Mouse (Mus musculus) intestine, postnatal 0 days (tissue): ENCODE measurements around the gene Dstyk. TPM values are rescaled to one million over a fixed set of nuclear protein-coding genes. Genes with fewer than 3 reads are reported as not detected.

Experiments used
- ATAC-seq: fragments of 200-750 bp; cut with Nextera tagmentation; 2 replicates; pipeline ENCODE4 v1.8.0; 2017; ENCODE audit warnings: mild to moderate bottlenecking, moderate TSS enrichment, moderate library complexity
- H3K27ac ChIP-seq: fragments of 300-500 bp; sonication (generic); 2 replicates; pipeline ENCODE4 v1.5.1; 2014; ENCODE audit warnings: mild to moderate bottlenecking, low read depth, low read length, moderate library complexity
- H3K27me3 ChIP-seq: fragments of 300-500 bp; sonication (generic); replicated peaks from 2 replicates; pipeline ENCODE4 v1.6.1; 2014; ENCODE audit warnings: low read length, mixed read lengths; ENCODE audit not compliant: control insufficient read depth, insufficient read depth
- H3K36me3 ChIP-seq: fragments of 300-500 bp; sonication (generic); 2 replicates; pipeline ENCODE4 v1.6.1; 2014; ENCODE audit warnings: mild to moderate bottlenecking, moderate library complexity; ENCODE audit not compliant: control insufficient read depth, insufficient read depth
- H3K4me1 ChIP-seq: fragments of 300-500 bp; sonication (generic); replicated peaks from 2 replicates; pipeline ENCODE4 v1.6.1; 2014; ENCODE audit warnings: antibody characterized with exemption, low read length, mixed read lengths; ENCODE audit not compliant: control insufficient read depth, insufficient read depth
- H3K4me2 ChIP-seq: fragments of 300-500 bp; sonication (generic); replicated peaks from 2 replicates; pipeline ENCODE4 v1.6.1; 2014; ENCODE audit warnings: low read depth, mild to moderate bottlenecking, moderate library complexity
- H3K4me3 ChIP-seq: fragments of 300-500 bp; sonication (generic); 2 replicates; pipeline ENCODE4 v1.5.1; 2014; ENCODE audit warnings: low read depth, low read length
- H3K9ac ChIP-seq: fragments of 300-500 bp; sonication (generic); 2 replicates; pipeline ENCODE4 v1.6.1; 2014; ENCODE audit warnings: mild to moderate bottlenecking, low read depth, low read length
- H3K9me3 ChIP-seq: fragments of 300-500 bp; sonication (generic); 2 replicates; pipeline ENCODE4 v1.6.1; 2016; ENCODE audit warnings: mixed run types; ENCODE audit not compliant: control insufficient read depth
- CTCF ChIP-seq: sonication (generic); IDR thresholded peaks from 2 replicates; pipeline ENCODE4 v1.5.1; 2016; ENCODE audit warnings: low read depth, mild to moderate bottlenecking, control low read depth, antibody characterized with exemption, moderate library complexity
- WGBS: fragments of 180-500 bp; shearing (Covaris S2); extraction: QIAGEN DNeasy Blood & Tissue Kit; methylation state at CpG from one replicate; pipeline ENCODE4 v1.1.7; 2014; 5-methylcytosine and 5-hydroxymethylcytosine counted together
- polyA plus RNA-seq: library from polyadenylated mRNA; unstranded; fragments of >200 nt; fragmentation: Nextera tagmentation; extraction: Ambion mirVana; gene quantifications from 2 replicates; pipeline ENCODE4 v1.2.1, GENCODE M21; 2015

The Dstyk gene
- polyA plus RNA-seq, 1 experiment from 2014 or later, result 3.7 TPM

DNA sequence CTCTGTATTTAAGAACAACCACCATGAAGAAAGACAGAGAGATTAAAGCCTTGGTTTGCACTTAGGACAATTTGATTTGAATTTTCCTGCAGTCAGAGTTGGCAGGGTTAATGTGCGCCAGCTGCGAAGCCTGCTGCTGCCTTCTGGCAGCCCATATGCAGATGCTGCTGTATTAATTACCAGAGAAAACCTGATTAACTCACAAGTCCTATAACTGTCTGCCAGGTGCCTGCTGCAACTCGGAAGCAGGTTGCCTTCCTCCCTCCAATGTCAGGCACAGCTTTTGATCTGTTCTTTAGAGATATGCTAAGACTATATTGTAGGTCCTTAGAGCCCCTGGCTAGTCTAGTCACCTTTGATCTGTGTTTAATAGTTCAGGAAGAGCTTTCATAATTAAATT is 13.5 kb downstream of the Dstyk start:
- ATAC-seq, result no peak
- Histone ChIP-seq H3K4me2 (no peak overlapping the region), H3K27ac (no peak overlapping the region), H3K9ac (no peak overlapping the region), H3K4me1 (no peaks in the 10 kb centered on the region), H3K4me3 (no peak overlapping the region), H3K9me3 (no peaks in the 10 kb centered on the region), H3K36me3 (peaks cover 13% of the 10 kb centered on the region; the same call in 1 of the 2 replicates), H3K27me3 (no peaks in the 10 kb centered on the region)
- TF ChIP-seq CTCF, result no peak
- WGBS, result 70% methylated on average over 3 of the region's 3 CpGs

DNA sequence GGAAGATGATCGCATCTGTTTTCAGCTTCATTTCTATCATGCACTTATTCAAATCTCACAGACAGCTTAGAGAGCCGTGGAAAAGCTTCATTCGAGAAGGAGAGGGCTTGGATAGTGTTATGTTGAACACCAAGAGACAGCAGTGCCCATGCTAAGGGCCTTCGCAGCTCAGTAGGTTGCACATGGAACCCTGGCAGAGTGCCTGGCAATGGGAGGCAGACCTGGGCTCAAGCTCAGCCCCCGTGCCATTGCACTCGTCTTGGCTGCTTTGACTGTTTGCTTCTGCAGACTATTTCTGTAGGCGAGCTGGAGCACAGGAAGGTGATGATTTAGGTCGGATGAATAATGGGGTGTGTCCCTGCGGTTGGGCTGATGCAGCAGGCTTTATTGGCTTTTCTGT is 14.4 kb downstream of the Dstyk start:
- no peak for TF ChIP-seq CTCF
- no peak for ATAC-seq
- 58% methylated on average over 9 of the region's 9 CpGs for WGBS

GRCm38 (mm10) chr1:132433349-132433748 is 16.0 kb downstream of the Dstyk start:
- peaks cover 15% of the 10 kb centered on the region; the same call in 1 of the 2 replicates for H3K36me3 ChIP-seq
- H3K9ac ChIP-seq, result no peak overlapping the region
- H3K9me3 ChIP-seq, result no peaks in the 10 kb centered on the region
- H3K27me3 ChIP-seq, result no peaks in the 10 kb centered on the region
- TF ChIP-seq CTCF, result no peak
- 63% methylated on average over 5 of the region's 5 CpGs for WGBS
- H3K4me1 ChIP-seq, result no peaks in the 10 kb centered on the region
- no peak for ATAC-seq
- no peak overlapping the region for H3K4me3 ChIP-seq
- H3K4me2 ChIP-seq, result no peak overlapping the region
- H3K27ac ChIP-seq, result no peak overlapping the region

More for the DNA sequence above, 14.4 kb downstream of the Dstyk start:
- H3K27ac ChIP-seq, result no peak overlapping the region
- no peaks in the 10 kb centered on the region for H3K9me3 ChIP-seq
- H3K27me3 ChIP-seq, result no peaks in the 10 kb centered on the region
- H3K36me3 ChIP-seq, result peaks cover 15% of the 10 kb centered on the region; the same call in 1 of the 2 replicates
- no peak overlapping the region for H3K9ac ChIP-seq
- no peaks in the 10 kb centered on the region for H3K4me1 ChIP-seq
- H3K4me3 ChIP-seq, result no peak overlapping the region
- H3K4me2 ChIP-seq, result no peak overlapping the region

DNA sequence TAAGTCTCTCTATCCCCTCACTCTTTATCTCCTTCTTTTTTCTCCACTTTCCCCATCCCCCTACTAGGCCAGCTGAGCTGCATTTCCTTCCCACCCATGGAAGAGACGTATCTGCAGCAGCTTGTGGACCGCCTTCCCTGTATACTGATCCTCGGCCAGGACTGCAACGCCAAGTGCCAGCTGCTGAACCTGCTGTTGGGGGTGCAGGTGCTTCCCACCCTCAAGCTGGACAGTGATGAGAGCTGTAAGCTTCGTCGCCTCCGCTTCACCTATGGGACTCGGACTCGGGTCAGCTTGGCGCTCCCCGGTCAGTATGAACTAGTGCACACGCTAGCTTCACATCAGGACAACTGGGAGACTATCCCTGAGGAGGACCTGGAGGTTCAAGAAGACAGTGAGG is 16.7 kb downstream of the Dstyk start:
- Histone ChIP-seq H3K4me2 (no peak overlapping the region), H3K9me3 (no peaks in the 10 kb centered on the region), H3K9ac (no peak overlapping the region), H3K36me3 (peaks cover 15% of the 10 kb centered on the region; the same call in 1 of the 2 replicates), H3K4me1 (no peaks in the 10 kb centered on the region), H3K27me3 (no peaks in the 10 kb centered on the region), H3K4me3 (no peak overlapping the region), H3K27ac (no peak overlapping the region)
- TF ChIP-seq CTCF, result no peak
- no peak for ATAC-seq
- WGBS, result 90% methylated on average over 12 of the region's 12 CpGs

GRCm38 (mm10) chr1:132436320-132436958 is 19.1 kb downstream of the Dstyk start:
- no peak for ATAC-seq
- no peak overlapping the region for H3K27ac ChIP-seq

GRCm38 (mm10) chr1:132436960-132437359 is 19.6 kb downstream of the Dstyk start:
- Histone ChIP-seq H3K27me3 (no peaks in the 10 kb centered on the region), H3K4me1 (no peaks in the 10 kb centered on the region), H3K36me3 (peaks cover 22% of the 10 kb centered on the region; the same call in 1 of the 2 replicates), H3K9me3 (no peaks in the 10 kb centered on the region), H3K9ac (no peak overlapping the region), H3K27ac (no peak overlapping the region), H3K4me2 (no peak overlapping the region), H3K4me3 (no peak overlapping the region)
- 83% methylated on average over 1 of the region's 1 CpGs for WGBS
- TF ChIP-seq CTCF, result no peak
- ATAC-seq, result no peak

More at GRCm38 (mm10) chr1:132436320-132436958, 19.1 kb downstream of the Dstyk start:
- Histone ChIP-seq H3K27me3 (no peaks in the 10 kb centered on the region), H3K9me3 (no peaks in the 10 kb centered on the region), H3K4me1 (no peaks in the 10 kb centered on the region), H3K4me2 (no peak overlapping the region), H3K9ac (no peak overlapping the region), H3K36me3 (peaks cover 22% of the 10 kb centered on the region; the same call in 1 of the 2 replicates), H3K4me3 (no peak overlapping the region)
- no peak for TF ChIP-seq CTCF
- 72% methylated on average over 4 of the region's 4 CpGs for WGBS
